Mouse (Mus musculus) adrenal gland, adult 18-20 months (tissue): ENCODE data around the gene Nt5m. TPM values are rescaled to one million over a fixed set of nuclear protein-coding genes. Genes with fewer than 3 reads are reported as not detected.
"Not testable (repeated sequence)": the region's sequence is repeated elsewhere in the genome, so short reads cannot be mapped to it uniquely, and the experiment has no call there.

Experiments used
- DNase-seq, 2 experiments: peaks; one replicate each; pipeline ENCODE4 v3.0.0; 2021 to 2022; ENCODE audit warnings: low spot score in 2 of 2
- total RNA-seq, 2 experiments: library from RNA; stranded (reverse); gene quantifications; 1 replicate in 1 of 2; 2 replicates in 1 of 2; pipeline ENCODE4 v1.2.3; 2021

The Nt5m gene
- total RNA-seq, 2 experiments from 2014 or later, result 27.7 to 29.9 TPM

DNA sequence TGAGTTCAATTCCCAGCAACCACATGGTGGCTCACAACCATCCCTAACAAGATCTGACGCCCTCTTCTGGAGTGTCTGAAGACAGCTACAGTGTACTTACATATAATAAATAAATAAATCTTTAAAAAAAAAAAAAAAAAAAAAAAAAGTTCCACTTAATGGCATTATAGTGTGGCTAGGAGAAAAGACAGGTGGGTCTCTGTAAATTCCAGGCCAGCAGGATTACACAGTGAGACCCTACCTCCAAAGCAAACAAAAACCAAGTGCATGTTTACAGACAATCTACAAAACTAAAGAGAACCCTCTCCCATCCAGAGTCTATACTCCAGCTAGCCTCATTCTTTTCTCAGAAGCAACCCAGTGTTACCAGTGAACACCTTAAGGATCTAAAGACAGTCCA is 1.5 kb upstream of the Nt5m start:
- DNase-seq, result not testable (repeated sequence)

DNA sequence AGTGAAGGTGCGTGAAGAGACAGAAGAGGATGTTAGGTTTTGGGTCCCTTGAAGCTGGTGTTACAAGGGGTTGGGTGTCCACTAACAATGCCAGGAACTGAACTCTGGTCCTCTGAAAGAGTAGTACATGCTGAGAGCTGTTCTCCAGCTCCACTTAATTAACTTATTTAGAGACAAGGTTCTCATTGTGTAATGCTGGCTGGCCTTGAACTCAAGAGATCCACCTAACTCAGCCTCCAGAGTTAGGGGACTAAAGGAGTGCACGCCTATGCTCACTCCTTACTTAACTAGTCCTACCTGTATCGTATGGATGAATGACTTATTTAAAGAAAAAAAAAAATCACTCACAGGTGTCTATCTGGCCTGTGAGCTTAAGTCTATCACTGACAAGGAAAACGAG is 821 bp upstream of the Nt5m start:
- DNase-seq, result no peak

DNA sequence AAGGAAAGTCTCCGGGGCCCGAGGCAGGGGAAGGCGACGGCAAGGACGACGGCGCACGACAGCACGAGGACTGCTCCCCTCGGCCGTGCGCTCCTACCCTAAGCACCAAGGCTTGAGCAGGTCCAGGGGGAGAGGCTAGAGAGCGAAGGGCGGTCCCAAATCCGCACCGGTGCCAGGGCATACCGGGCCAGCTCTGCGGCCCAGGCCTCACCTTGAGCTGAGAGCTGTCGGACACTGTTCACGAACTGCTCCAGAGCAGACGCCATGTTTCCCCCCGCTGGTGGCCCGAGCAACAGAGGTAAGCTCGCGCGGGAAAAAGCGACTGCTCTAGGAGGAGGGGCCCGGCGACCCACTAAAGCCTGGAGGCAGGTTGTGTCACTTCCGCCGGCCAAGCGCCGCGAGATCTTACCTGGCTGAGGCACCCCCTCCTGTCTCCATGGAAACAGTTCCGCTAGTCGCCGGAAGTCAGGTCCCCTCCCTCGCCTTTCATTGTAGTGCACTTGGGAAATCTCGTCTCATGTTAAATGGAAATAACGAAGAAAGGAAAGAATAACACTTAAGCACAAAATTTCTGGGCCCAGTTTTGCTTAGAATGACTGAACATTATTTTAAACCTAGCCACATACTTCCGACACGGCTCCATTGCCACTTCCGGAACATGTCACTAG is 346 bp downstream of the Nt5m start, which contains the start of gene Cops3:
Cops3 (minus strand) TSS at position 380 of the 668 bp plus-strand sequence.
- peak; percentile 86 for DNase-seq

DNA sequence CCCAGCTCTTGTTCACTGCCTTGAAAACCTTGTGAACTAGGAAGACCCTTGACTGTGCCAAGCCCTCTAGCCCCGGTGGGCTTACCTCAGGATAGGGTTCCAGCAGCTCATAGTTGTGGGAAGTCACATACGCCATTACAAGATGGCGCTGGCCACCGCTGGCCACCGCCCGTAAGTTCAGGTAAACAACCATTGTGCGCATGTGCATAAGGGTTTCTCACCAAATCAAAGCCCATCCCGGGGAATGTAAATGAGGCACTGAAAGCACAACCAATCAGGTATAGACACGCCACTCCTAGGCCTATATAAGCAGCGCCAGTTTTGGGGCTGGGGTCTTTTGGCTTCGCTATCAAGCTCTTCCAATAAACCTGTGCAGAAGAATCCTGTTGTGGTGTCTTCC is 7.1 kb downstream of the Nt5m start:
- no peak for DNase-seq

DNA sequence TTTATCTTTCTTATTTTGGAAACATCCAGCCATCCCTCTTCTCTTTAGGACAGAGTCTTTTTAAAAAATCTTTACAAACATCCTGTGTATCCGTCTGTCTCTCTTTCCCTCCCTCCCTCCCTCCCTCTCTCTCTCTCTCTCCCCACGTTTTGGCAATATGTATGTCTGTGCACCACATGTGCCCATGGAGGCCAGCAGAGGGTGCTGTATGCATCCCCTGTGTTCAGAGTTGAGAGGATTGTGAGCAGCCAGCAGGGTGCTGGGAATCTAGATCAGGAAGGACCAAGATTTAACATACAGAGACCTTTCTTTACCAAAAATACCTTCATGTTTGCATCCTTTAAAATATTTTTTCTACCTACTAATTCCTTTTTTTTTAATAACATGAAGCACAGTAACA is 7.9 kb downstream of the Nt5m start:
- peak; percentile 29 to 32 for DNase-seq

DNA sequence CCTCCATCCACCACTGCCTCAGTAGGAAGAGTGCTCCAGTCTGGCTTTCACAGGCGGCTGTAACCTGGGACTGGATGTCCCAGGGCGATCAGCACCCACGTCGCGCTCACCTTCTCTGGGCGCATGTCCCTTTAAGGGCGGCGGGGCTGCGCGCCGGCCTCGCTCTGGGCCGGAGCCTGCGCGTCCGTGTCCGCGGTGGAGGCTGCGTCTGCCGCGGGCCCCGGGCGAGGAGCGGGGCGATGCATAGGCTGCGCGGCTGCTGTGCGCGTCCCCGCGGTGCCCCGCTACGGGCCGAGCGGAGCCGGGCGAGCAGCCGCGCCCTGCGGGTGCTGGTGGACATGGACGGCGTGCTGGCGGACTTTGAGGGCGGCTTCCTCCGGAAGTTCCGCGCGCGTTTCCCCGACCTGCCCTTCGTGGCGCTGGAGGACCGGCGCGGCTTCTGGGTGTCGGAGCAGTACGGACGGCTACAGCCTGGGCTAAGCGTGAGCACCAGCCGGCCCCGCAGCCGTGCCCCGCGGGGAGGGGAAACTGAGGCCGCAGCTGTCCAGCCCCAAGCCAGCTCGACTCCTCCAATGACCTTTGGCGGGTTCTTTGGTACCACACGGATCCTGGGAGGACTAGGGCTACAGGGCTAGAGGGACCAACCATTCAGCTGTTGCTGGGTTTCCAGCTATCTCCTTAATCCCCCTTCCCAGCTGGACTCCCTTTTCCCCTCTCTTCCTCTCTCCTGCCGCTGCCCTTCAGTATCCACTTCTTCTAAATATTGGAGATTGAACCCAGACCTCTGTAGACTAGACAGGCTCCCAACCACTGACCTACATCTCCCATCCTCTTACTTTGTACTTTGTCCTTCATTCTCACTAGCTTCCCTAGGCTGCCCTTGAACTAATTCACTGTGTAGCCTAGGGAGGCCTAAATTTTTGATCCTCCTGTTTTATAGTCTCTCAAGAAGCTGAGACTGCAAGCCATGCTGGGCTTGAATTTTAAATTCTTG is 8.9 kb downstream of the Nt5m start:
- DNase-seq, result peak; percentile 78 to 80

DNA sequence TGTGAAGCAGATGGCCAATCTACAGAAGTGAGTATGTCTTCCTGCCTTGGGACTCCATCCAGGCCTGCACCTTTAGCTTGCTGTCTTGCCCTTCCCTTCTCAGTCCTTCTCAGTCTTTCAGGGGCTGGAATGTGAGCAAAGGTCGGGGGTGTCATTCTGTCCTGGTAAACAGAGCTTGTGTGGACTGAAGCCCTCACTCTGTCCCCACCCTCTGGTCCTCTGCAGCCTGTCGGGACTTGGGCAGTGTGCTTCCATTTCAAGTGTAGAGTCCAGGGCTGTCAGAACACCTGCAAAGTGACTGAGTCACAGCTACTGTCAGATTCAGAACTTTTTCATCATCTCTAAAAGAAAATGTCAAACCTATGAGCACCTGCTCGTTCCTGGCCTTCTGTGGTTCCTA is 13.6 kb downstream of the Nt5m start:
- no peak for DNase-seq

DNA sequence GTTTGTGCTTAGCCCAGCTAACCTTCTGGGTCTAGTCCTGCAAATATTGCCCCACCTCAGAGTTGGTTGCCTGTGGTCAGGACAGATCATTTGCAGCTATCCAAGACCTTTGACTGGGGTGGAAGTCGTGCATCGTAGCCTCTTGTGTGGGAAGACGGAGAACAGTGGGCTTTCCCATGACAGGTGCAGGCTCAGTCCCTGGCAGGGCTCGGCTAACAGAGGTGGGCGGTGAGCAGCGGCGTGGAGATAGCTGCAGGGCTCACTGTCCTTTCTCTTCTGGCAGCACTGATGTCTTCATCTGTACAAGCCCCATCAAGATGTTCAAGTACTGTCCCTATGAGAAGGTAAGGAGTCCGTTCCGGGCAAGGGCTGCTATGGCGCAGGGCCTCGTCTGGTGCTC is 21.2 kb downstream of the Nt5m start:
- DNase-seq, result no peak

DNA sequence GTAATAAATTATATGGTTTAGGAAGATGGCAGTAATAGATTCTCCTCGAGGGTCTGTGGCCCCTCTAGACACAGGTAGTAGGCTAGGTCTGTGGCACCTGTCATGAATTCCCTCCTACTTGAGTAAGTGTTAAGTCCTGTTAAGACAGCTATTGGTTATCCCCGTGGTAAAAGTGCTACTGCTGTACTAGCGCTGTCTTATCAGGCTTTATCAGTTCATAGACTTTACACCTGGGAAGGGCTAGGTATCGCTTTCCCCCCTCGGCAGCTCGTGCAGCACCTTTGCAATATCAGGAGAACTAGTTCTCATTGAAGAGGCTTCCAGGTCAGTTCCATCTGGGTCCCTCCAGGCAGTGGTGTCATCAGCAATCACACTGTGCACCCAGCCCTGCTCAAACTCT is 25.1 kb downstream of the Nt5m start:
- no peak for DNase-seq

DNA sequence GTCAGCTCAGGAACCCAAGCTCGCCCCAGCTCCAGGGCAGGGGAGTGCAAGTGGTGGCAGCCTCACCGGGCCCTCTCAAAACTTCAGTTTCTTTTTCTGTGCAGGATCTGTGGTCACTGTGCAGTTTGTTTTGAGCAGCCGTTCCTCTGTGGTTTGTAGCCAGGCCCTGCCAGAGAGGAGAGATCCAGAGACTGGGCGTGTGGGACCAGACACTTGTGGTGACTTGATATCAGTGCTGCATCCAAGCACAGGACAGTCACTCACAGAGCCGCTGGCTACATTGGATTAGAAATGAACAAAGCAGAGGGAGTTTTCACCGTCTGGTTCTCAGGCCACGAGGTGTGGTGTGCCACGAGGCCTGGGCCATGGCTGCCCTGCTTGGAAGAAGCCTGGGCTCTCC is 32.9 kb downstream of the Nt5m start:
- DNase-seq, result no peak

DNA sequence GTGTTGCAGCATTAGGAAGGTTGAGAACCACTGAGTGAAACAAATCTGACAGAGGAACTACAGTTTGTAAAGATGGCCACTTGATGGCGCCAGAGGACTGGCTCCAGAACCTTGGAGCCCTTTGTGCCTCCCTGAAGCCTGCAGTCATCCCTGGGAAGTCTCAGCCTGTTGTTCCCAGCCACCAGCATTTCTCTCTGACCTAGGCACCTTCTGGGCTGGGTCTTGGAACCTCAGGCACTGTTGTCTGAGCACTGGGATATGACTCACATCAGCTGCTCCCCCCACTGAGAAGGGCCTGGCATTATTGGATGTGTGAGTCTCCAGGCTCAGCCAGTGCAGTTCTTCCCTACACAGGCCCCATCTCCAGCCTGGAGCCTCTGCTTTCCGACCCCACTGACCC is 40.8 kb downstream of the Nt5m start:
- peak; percentile 77 to 78 for DNase-seq

DNA sequence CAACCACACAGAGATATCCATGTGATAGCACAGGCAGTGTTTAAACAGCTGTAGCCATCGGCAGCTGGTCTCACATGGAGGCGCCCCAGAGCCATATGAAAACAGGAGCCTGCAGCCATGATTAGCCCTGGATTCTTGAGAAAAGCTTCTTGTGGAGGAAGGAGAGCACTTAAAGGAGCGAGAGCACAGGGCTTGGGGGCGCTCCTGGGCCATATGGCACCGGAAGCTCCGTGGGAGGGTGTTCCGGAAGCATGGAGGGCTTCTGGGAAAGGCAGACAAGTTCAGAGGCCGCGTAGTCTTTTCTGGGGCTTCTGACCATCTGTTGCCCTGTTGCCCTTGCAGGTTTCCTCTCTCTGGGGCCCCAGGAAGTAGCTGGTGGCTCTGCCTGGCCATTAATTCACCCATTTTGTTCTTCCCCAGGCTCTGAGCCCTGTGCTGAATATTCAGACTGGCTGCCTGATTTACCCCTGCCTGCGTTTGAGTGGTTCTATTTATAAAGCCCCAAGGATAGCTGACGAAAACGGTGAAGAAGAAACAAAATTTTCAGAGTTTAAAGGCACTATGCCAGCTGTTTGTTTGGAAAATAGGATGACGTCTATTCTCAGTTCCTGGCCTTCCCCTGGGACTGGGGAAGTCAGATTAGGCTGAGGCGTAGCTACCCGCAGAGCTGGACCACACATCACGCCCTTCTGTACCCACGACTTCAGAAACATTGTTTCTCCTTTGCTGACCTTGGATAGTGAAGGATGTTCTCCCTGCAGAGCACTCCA is 46.2 kb downstream of the Nt5m start:
- DNase-seq, result no peak

DNA sequence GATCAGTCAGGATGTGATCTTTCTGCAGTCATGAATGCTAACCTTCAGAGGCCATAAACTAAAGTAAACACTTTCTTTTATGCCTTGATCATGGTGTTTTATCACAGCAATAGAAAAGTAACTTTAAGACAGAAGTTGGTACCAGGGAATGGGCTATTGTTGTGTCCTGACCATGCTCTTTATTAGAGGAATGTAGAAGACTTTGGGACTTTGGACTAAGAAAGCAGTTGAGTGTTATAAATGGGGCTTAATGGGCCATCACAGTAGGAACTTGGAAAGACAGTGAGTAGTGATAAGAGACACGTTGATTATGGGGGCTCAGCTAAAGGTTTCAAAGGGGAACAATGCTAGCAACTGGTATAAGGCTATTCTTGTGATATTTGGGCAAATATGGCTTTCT is 47.7 kb downstream of the Nt5m start:
- no peak for DNase-seq

DNA sequence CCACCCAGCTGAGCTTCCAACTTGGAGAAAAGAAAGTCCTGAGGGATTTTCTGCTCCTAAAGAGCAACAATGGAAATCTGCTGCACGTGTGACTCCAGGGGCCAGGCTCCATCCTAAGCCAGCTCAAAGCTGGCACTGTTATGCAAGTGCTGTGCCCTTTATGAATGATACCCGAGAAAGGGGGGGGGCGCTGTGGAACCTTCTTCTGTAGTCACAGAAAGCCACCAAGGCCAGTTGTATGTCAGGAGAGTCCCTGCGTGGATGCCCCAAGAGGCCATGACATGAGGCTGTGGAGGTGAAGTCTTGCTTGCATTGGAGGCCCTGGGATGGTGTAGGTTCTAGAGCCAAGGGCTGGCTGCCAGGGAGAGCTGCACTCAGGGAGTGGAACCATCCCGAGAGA is 48.9 kb downstream of the Nt5m start:
- no peak for DNase-seq

DNA sequence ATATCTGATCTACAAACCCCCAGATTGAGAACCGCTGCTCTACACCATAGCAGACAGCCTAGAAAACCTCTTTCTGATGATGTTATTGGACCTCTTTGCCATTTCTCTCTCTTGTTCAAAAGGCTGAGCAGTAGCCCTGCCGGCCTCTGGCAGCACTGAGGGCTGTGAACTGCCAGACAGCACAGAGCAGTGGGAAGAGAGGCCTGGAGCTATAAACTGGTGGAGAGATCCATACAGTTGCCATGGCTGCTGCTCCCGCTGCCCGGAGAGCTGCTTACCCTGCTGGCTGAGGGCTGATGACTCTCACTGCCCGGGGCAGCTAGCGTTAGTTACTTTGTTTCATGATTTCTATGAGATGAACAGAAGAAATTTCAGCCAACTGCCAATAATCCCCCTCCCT is 52.6 kb downstream of the Nt5m start:
- DNase-seq, result no peak

DNA sequence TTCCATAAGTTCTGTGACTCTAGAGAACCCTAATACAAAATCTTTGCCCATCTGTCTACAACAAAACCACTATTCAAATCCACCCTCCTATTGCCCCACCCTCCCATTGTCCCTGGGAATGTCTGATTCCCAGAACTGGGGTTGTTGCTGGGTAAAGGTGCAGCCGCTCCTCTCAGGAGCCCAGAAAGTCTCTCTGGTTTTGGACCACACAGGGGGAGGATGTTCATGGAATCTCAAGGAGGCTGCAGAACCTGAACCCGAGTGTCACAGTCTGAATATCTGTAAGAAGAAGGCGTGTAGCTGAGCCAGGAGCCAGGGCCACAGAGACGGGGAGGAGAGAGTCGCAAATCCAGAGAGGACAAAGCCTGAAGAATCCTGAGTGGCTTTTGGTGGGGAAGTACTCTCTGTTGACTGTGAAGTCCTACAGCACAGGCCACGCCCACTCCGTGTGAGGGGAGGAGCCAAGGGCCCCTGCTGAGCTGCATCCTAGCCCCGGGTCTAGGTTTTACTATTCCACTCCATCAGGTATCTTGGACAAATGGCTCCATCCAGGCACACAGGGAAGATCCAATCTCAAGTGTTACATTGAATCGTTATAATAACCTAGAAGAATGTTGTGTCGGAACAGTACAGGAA is 54.0 kb downstream of the Nt5m start:
- no peak for DNase-seq

DNA sequence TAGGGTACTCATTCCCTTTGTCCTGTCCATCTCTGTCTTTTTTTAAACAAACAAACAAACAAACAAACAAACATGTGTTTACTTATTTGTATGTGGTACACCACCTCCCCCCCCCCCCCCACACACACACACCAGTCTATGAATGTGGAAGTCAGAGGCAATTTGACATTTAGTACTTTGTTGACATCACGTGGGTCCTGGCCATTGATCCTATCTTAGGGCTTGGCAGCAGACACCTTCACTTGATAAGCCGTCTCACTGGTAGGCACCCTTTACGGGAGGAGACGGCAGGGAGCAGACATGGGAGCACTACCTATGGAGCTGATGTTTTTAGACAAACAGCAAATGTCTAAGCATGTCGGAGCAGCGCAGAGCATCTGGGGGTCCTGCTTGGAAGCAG is 55.7 kb downstream of the Nt5m start:
- DNase-seq, result no peak

DNA sequence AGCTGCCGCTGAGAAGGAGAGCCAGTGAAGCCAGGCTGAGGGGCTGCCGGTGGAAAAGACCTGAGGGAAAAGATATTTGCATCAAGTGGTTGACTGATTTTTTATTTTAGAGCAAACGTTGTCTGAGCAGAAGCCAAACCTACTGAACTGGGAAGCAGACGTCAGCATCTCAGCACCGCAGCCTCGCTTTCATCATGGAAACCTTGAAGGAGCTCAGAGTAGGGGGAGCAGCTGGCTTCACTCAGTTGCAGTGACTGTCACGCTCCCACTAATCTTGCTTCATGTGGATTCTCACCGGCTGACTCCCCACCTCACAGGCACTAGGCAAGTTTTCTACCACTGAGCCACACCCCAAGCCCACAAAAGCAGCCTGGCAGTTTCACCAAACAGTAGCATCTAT is 56.1 kb downstream of the Nt5m start:
- no peak for DNase-seq

DNA sequence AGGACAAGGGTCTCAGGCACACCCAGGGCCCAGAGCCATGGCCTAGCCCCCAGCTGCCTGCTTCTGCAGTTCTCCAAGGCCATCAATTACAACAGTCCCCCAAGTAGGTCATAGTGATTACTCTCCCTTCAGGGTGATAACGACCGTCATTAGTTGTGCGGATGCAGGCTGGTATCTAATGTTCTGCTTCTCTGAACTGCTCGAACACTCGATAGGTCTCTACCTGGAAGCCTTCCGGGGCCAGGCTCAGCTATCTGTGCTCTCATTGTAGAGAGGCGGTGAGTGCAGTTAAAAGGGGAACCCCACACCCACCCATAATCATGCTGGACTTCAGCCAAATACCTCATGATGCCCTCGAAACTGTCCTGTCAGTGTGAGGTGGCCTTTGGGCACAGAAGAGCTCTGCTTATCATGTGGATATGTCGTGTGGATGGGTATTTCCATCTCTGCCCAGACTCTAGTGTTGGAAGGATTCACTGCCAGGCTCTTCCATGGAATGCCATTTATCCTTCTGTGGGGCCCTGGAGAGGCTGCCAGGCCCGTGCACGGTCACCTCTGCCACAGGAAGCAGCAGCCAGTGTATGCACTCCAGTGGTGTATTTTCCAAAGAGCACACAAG is 58.8 kb downstream of the Nt5m start:
- DNase-seq, result no peak
